Mouse (Mus musculus): ENCODE measurements around the gene Hspg2. TPM values are rescaled to one million over a fixed set of nuclear protein-coding genes. Genes with fewer than 3 reads are reported as not detected.

Gene Hspg2
- polyA plus RNA-seq, 1 experiment: 34.7 TPM

DNA sequence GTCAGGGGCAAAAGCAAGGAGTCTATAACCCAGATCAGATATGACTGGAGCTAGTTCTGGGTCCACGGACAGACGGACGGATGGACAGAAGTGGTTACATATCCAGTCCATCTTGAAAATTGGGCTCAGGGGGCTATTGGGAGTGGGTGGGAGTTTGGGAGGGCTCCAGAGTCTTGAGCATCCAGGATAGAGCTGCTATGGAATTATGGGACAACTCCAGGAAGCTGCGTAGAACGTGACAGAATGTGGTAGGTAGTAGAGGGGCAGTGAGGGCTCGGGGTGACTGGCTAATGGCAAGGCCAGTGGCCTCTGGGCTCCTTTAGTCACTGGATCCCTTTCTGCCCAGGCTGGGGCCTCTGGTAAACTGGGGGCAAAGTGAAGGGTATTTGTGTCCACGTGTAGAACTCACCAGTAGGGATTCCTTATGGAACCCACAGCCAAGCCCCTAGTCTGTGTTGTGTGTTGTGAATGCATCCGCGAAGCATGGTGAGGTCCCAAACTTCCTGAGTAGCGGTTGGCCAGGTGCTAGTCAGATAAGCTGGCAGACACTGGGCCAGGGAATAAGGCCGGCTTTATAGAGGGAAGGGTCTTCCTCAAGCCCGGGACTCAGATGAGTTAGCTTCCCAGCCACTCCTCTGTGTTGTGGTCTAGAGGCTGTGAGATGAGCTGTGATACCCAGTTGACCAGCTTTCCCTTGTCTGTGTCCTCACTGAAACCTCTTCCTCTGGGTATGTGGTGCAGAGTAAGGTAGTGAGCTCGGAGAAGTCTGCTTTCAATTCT, 6.9 kb downstream of the Hspg2 start:
- peaks cover 17% of the 10 kb centered on the region for H3K4me1 ChIP-seq (ENCODE audit: control insufficient read depth, insufficient read depth, low read length)
- H3K27me3 ChIP-seq (replicated peaks; ENCODE audit: control insufficient read depth, insufficient read depth, low read length): no peaks in the 10 kb centered on the region
- no peaks in the 10 kb centered on the region for H3K36me3 ChIP-seq (ENCODE audit: control insufficient read depth, insufficient read depth, low read length)
- no peak overlapping the region for H3K4me3 ChIP-seq (ENCODE audit: insufficient read depth, low read depth, low read length)
- TF ChIP-seq POLR2A (IDR thresholded peaks at IDR 0.05; ENCODE audit: low read depth, low read length) (no peak), CTCF (conservative IDR thresholded peaks at IDR 0.05; ENCODE audit: insufficient read depth, insufficient read length, low read depth, low read length) (no peak)
- DNase-seq: no peak
- 79% methylated on average over 13 of the region's 13 CpGs for WGBS
- H3K27ac ChIP-seq (ENCODE audit: insufficient read depth, low read depth, low read length): no peak overlapping the region

DNA sequence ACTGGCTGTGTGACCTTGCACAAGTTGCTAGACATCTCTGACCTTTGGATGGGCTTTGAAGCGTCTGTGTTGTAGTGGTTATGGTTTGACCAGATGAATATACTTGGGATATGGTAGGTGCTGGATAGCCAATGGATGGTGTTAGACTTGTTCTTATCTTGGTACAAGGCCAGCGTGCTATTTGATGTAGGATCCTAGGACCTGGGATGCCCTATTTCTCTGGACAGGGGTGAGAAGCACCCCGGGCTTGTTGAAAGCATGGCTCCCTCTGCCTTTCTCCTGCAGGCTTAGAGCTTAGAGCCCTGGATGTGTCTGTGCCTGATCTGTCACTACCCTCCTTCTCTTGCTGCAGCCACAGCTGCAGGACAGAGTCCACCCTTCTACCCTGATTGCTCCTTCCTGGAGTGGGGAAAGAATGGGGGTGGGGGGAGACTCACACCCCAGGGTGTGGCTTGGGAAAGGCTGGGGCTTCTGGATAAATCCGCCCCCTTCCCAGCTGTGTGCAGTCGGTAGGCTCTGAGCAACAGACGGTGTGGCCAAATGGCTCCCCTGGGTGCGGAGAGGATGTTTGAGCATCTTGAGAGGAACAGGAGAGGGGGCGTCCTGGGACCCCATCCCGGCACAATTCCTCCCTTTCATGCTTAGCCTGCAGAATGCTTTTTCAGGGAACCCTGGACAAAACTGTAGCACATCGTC, 7.6 kb downstream of the Hspg2 start:
- DNase-seq: no peak
- 0 out of 2 replicates have a peak overlapping the region, but pooled peaks have one; percentile 27 for H3K27ac ChIP-seq (ENCODE audit: insufficient read depth, low read depth, low read length)
- H3K4me1 ChIP-seq (ENCODE audit: control insufficient read depth, insufficient read depth, low read length): peaks cover 22% of the 10 kb centered on the region
- TF ChIP-seq CTCF (conservative IDR thresholded peaks at IDR 0.05; ENCODE audit: insufficient read depth, insufficient read length, low read depth, low read length) (no peak), POLR2A (IDR thresholded peaks at IDR 0.05; ENCODE audit: low read depth, low read length) (no peak)
- 32% methylated on average over 10 of the region's 10 CpGs for WGBS
- H3K36me3 ChIP-seq (ENCODE audit: control insufficient read depth, insufficient read depth, low read length): no peaks in the 10 kb centered on the region
- H3K4me3 ChIP-seq (ENCODE audit: insufficient read depth, low read depth, low read length): no peak overlapping the region
- H3K27me3 ChIP-seq (replicated peaks; ENCODE audit: control insufficient read depth, insufficient read depth, low read length): no peaks in the 10 kb centered on the region

DNA sequence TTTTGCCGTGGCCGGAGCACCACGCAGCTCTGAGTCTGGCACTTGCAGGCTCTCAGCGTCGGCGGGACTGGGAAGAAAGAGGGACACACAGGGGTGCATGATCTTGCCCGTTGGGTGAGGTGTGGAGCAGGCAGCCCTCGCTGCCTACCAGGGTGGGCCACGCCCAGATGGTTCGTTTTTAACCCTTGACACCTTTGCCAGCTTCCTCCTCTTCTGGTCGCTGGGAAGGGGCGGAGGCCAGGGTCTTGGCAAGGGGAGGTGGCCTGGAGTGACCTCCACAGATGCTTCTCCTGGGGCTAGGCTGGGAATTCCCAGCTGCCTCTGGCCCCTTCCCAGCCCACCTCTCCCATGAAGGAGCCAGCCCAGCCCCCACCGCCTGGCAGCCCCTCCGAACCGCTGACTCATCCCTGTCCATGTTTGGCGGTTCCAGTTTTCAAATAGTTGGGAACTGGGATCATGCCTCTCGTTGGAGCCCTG, 8.2 kb downstream of the Hspg2 start:
- Histone ChIP-seq H3K36me3 (ENCODE audit: control insufficient read depth, insufficient read depth, low read length) (no peaks in the 10 kb centered on the region), H3K4me3 (ENCODE audit: insufficient read depth, low read depth, low read length) (no peak overlapping the region; the same call in 1 of the 2 replicates), H3K27ac (ENCODE audit: insufficient read depth, low read depth, low read length) (0 out of 2 replicates have a peak overlapping the region, but pooled peaks have one; percentile 45), H3K4me1 (ENCODE audit: control insufficient read depth, insufficient read depth, low read length) (peaks cover 24% of the 10 kb centered on the region), H3K27me3 (replicated peaks; ENCODE audit: control insufficient read depth, insufficient read depth, low read length) (no peaks in the 10 kb centered on the region)
- TF ChIP-seq POLR2A (IDR thresholded peaks at IDR 0.05; ENCODE audit: low read depth, low read length) (no peak), CTCF (conservative IDR thresholded peaks at IDR 0.05; ENCODE audit: insufficient read depth, insufficient read length, low read depth, low read length) (no peak)
- no peak for DNase-seq
- WGBS: 23% methylated on average over 17 of the region's 17 CpGs

DNA sequence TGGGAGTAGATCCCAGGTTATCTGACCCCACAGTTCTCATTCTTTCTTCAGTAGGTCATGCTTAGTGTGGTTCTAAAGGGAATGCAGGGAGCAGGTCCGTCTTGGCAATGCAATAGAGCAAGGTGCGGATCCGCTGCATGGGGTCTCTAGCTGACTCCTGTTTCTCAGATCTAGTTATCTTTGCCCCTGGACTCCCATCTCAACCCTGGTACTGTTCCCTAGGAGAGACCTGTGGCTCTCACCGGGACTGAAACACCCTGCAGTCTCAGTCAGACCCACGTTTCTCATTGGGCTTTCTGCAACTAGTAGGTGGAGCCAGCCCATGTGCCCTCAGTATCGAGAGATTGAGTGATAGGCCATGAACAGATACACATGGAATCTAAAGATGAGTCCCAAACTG, 9.0 kb downstream of the Hspg2 start:
- no peaks in the 10 kb centered on the region for H3K27me3 ChIP-seq (replicated peaks; ENCODE audit: control insufficient read depth, insufficient read depth, low read length)
- H3K4me1 ChIP-seq (ENCODE audit: control insufficient read depth, insufficient read depth, low read length): peaks cover 24% of the 10 kb centered on the region
- H3K4me3 ChIP-seq (ENCODE audit: insufficient read depth, low read depth, low read length): no peak overlapping the region
- no peaks in the 10 kb centered on the region for H3K36me3 ChIP-seq (ENCODE audit: control insufficient read depth, insufficient read depth, low read length)
- WGBS: 67% methylated on average over 6 of the region's 6 CpGs
- TF ChIP-seq POLR2A (IDR thresholded peaks at IDR 0.05; ENCODE audit: low read depth, low read length): no peak
- TF ChIP-seq CTCF (conservative IDR thresholded peaks at IDR 0.05; ENCODE audit: insufficient read depth, insufficient read length, low read depth, low read length): no peak
- no peak for DNase-seq
- H3K27ac ChIP-seq (ENCODE audit: insufficient read depth, low read depth, low read length): 0 out of 2 replicates have a peak overlapping the region, but pooled peaks have one; percentile 45

DNA sequence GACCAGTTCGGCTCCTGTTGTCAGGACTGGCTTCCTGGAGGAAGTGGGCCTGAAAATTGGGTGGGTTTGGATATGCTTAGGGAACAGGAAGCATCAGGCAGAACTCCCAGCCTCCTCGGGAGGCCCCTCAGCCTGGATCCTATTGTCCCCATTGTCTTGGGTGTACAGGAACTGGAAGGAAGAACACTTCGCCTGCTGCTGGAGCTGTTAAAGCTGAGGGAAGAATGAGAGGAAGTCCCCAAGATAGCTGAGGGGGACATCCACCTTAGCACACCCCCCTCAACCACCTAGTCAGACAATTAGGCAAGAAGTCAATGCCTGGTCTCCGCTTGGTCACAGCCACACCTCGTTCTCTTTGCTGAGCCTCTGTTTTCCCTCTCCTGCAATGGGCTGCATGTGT, 9.7 kb downstream of the Hspg2 start:
- Histone ChIP-seq H3K27ac (ENCODE audit: insufficient read depth, low read depth, low read length) (peak overlapping the region; percentile 69), H3K4me1 (ENCODE audit: control insufficient read depth, insufficient read depth, low read length) (peaks cover 24% of the 10 kb centered on the region)
- peak; percentile 74 for DNase-seq

DNA sequence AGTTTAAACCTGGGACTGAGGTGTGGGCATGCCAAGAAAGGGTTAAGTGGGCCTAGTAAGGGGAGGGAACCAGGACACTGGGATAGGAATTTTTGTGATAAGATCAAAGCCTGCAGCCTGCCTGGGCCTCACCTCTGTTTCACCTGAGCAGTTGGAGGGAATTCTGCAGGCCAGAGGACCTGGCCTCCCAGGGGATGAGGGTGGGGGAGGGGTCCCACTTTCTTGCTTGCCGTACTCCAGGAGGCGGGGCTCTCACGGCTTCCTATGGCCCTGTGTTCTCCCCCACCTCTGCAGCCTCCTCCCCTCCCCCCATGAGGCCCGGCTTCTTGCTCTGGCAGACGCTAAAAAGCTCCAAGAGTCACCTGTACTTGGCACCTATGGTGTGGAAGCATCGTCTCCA, 11.2 kb downstream of the Hspg2 start:
- 26% methylated on average over 6 of the region's 6 CpGs for WGBS
- peak; percentile 71 for DNase-seq
- H3K27ac ChIP-seq (ENCODE audit: insufficient read depth, low read depth, low read length): peak overlapping the region; percentile 43
- TF ChIP-seq POLR2A (IDR thresholded peaks at IDR 0.05; ENCODE audit: low read depth, low read length): no peak
- TF ChIP-seq CTCF (conservative IDR thresholded peaks at IDR 0.05; ENCODE audit: insufficient read depth, insufficient read length, low read depth, low read length): no peak
- H3K4me1 ChIP-seq (ENCODE audit: control insufficient read depth, insufficient read depth, low read length): peaks cover 22% of the 10 kb centered on the region
- no peaks in the 10 kb centered on the region for H3K27me3 ChIP-seq (replicated peaks; ENCODE audit: control insufficient read depth, insufficient read depth, low read length)
- H3K4me3 ChIP-seq (ENCODE audit: insufficient read depth, low read depth, low read length): no peak overlapping the region
- no peaks in the 10 kb centered on the region for H3K36me3 ChIP-seq (ENCODE audit: control insufficient read depth, insufficient read depth, low read length)

More for the DNA sequence above, 9.7 kb downstream of the Hspg2 start:
- TF ChIP-seq CTCF (conservative IDR thresholded peaks at IDR 0.05; ENCODE audit: insufficient read depth, insufficient read length, low read depth, low read length) (no peak), POLR2A (IDR thresholded peaks at IDR 0.05; ENCODE audit: low read depth, low read length) (no peak)
- WGBS: 79% methylated on average over 5 of the region's 5 CpGs
- no peak overlapping the region for H3K4me3 ChIP-seq (ENCODE audit: insufficient read depth, low read depth, low read length)
- no peaks in the 10 kb centered on the region for H3K36me3 ChIP-seq (ENCODE audit: control insufficient read depth, insufficient read depth, low read length)
- H3K27me3 ChIP-seq (replicated peaks; ENCODE audit: control insufficient read depth, insufficient read depth, low read length): no peaks in the 10 kb centered on the region
